Mouse (Mus musculus): Measurements from ENCODE around the gene Rpl19.

- TF ChIP-seq CTCF (IDR thresholded peaks at IDR 0.05; ENCODE audit: low read depth) (no peak), EP300 (optimal IDR thresholded peaks at IDR 0.05) (no peak)
Observed at GRCm38 (mm10) chr11:97998074-97998793, 28.3 kb upstream of the Rpl19 start.
